Mouse (Mus musculus) right cerebral cortex, postnatal 4 days (tissue): Measurements from ENCODE around the gene Slc35e2.
A peak's percentile ranks its signal among the peaks of the same experiment; 100 is the strongest.
"Not testable (repeated sequence)": the region's sequence is repeated elsewhere in the genome, so short reads cannot be mapped to it uniquely, and the experiment has no call there.

Source experiments
- DNase-seq: peaks from one replicate; pipeline ENCODE4 v3.0.0-alpha.2; 2022

The Slc35e2 gene

DNA sequence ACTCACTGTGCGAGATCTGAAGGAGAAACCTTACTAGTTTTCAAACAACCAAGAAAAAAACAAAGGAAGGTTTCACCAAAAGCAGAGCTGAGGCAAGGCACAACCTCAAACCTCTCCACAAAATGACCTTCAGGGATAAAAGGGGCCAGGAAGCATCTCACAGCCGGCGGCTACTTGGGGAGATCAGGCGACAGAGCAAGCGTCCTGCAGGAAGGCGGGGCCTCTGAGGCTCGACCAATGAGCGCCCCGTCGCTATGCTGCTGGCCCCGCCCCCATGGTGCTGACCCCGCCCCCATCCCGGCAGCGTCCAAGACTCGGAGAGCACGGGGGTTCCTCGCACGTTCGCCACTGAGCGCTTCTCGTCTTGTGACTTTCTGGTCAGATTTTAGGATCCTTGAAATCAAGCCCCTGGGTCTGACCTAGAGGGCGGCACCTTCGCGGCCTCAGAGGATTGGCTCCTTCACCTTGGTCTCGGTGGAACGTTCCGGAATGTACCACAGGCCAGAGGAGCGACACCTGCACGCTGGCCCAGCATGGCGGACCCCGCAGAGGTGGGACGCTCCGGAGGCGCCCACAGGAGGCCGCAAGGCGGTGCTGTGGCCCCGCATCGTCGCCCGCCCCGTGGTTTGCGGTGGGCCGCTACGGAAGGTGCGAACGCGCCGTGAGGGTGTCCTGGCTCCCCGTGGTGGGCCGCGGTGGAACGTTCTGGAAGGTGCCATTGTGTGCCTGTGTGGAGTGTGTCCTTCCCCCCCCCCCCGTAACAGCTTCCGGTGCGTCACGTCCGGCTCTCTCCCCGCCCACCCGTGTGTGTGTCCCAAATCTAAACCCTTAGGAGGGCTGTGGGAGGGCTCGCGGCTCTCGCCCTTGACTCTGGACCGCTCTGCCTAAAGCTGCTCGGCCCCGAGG is at the start of gene Slc35e2:
Gene Slc35e2 (plus strand): TSS at position 326 of the 906 bp plus-strand sequence.
- peak; percentile 98 for DNase-seq

DNA sequence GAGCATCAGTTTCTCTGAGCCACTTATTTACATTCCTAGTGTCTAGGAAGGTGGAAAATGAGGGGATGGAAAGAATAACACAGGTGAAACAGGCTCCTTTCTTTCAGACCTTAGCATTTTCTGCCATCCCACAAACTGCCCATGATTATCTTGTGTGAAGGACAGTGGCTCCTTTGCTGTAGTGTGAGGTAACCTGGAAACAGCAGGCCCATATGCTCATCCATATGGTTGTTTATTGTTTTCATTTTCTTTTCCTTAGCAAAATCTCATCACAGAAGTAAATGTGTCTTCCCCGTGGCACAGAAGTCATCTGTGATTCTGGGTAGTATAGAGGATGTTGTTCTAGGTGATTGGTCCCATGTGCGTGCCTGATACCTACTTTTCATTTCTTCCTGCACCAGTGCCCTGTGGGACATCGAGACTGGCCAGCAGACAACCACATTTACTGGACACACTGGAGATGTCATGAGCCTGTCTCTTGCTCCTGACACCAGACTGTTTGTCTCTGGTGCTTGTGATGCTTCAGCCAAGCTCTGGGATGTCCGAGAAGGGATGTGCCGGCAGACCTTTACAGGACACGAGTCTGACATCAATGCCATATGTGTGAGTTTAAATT is 48.2 kb upstream of the Slc35e2 start:
- no peak for DNase-seq

DNA sequence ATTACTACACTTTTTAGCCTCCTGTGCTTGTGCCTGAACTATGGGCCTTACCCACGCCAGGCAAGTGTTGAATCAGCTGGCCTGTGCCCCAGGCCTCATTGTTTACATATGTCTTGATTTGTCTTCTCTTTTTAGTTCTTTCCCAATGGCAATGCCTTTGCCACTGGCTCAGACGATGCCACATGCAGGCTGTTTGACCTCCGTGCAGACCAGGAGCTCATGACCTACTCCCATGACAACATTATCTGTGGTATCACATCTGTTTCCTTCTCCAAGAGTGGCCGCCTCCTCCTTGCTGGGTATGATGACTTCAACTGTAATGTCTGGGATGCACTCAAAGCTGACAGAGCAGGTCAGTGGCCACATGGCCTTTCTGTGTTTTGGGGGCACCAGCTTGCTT is 46.3 kb upstream of the Slc35e2 start:
- no peak for DNase-seq

DNA sequence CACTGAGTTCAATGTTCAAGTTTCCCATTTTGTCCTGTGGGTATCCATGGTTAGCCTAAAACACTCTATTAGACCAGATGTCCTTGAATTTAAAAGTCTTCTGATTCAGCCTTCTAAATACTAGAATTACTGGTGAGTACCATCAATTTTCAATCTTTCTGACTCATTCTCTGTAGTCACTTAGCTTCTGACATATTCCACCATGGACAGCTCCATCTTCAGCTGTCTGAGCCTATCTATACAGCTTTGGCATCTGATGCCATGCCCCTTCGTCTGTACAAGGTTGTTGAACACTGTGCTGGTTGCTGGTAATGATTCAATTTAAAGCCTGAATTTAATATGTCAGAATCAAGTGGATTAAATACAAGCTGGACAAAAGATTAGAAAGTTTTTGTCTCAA is 45.8 kb upstream of the Slc35e2 start:
- DNase-seq = no peak

- DNase-seq = no peak
Observed at GRCm38 (mm10) chr4:155559454-155559853, 41.8 kb upstream of the Slc35e2 start.

GRCm38 (mm10) chr4:155560932-155561331 is 40.3 kb upstream of the Slc35e2 start:
- no peak for DNase-seq

DNA sequence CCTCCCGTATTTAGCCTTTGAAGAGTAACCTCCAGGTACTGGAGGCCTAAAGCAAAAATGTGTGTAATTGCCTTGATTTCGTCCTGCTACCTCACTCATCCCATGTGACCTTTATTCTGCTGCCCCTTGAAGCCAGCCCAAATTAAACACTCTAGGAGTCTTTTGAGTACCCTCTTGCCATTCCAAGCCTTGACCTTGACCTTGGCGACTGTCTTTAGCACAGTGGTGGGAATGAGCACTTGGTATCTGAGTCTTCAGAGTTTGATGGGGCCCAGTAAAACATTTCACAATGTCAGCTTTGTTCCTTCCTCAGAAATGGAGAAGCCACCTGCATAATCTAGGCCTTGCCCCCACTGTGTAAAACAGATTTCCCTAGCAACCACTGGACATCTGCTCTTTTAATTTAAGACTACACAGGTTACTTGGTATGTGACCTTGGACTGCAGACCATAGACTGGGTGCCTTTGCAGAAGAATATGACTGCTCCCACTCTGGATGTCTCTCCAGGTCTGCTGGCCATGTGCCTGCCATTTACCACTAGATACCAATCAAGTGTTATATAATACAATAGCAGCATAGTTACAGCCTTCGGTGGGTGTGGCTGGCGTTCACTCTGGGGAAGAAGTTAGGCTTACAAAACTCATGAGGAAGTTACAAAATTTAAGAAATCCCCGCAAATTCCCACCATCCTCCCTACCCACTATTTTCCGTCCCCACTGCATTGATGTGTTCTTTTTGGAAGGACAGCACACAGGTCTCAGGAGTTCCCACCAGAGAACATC is 39.4 kb upstream of the Slc35e2 start, which contains the start of gene Nadk:
Gene Nadk (plus strand): TSS at position 718 of the 782 bp plus-strand sequence.
- DNase-seq = peak; percentile 11

DNA sequence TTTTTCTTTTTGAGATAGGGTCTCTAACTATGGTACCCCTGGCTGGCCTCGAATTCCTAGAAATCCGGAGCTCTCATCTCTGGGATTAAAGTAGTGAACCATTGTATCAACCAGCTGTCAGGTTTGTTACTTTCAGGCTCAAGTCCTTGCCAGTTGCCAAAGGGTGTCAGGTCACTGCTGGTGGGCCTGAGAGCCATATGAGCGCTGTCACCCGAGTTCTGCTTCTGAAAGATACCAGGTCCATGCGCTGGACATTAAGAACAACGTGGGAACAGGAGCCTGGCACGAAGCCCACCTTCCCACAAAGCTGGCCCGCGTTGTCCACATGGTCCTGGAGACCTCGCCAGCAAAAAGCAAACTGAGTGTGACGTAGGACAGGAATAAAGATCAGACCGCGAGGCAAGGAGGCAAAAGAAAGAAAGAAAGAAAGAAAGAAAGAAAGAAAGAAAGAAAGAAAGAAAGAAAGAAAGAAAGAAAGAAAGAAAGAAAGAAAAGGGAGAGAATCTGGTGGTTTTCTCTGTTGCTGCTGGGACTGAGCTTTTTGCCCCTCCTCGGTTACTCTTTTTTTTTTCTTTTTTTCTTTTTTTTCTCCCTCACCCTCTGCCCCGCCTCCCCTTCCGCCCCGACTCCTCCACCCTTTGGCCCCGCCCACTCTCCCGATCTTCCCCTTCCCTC is 38.4 kb upstream of the Slc35e2 start:
- DNase-seq = peak; percentile 68

DNA sequence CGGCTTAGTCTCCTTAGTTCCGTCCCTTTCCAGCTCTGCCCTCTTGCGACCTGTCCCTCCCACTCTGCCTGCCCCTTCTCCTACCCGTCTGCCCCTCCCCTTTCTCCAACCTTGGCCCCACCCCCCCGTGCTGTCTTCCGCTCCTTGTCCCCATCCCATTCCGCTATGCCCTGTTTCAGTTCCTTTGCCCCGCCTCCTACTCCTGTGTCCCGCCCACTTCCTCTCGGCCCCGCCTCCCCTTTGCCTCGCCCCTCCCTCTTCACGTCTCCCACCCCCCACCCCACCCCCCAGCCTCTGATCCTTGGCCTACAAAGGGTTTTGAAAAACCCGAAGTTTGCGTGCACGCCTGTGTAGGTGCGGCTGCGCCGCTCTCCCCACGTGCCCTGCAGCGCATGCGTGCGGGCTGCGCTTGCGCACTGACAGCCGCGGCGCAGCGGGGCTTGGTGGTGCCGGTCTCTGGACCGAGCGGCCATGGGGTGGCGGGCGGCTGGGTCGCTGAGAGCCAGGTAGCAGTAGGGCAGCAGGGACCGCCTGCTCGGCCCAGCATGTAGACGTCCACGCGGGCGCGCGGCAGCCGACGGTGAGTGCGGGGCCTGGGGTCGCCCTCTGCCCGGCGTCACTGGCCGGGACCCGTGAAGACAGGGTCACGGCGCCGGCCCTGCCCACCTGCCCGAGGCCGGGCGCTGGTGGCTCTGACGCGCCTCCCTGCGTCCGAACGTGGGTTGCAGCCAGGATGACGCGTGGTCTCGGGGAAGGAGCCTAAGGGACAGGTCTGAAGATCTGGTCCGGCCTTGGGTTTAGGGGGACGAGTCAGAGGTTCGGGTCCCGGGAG is 37.6 kb upstream of the Slc35e2 start:
- peak; percentile 91 for DNase-seq

DNA sequence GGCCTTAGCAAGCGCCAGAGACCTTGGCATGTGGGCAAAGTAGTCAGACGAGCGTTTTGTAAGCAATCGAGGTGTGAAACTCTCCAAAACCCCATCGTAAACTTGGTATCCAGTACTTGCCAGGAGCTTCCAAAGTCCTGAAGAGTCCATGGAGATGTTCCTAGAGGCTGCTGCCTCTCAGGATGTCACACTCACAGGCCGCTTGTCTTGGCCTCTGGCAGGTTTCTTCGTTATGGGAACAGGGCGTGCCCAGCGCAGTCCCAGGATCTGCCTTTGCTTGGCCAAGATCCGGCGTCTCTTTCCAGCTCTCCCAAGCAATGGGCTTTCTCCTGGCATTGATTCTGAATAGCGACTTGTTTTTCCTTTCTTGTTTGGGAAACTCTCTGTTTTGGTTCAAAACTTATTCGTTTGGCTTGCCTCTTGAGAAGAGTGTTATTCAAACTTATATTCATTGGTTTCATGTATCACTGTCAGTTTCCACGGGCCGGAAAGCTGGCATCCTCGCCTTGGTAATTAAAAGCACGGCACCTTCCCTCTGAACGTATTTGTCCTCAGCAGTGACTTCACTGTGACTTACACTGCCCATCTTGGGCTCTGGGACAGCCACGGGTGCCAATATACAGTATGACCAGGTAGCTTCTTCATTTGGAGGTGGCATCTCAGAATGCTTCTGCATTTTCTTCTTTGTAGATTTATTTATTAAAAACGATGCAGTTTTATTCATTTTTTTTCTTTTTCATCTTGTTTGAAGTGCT is 36.7 kb upstream of the Slc35e2 start:
- no peak for DNase-seq

- DNase-seq = no peak
Observed at GRCm38 (mm10) chr4:155566555-155566954, 34.7 kb upstream of the Slc35e2 start.

- DNase-seq = no peak
Observed at GRCm38 (mm10) chr4:155568170-155568569, 33.0 kb upstream of the Slc35e2 start.

GRCm38 (mm10) chr4:155568632-155569370 is 32.4 kb upstream of the Slc35e2 start:
- no peak for DNase-seq

DNA sequence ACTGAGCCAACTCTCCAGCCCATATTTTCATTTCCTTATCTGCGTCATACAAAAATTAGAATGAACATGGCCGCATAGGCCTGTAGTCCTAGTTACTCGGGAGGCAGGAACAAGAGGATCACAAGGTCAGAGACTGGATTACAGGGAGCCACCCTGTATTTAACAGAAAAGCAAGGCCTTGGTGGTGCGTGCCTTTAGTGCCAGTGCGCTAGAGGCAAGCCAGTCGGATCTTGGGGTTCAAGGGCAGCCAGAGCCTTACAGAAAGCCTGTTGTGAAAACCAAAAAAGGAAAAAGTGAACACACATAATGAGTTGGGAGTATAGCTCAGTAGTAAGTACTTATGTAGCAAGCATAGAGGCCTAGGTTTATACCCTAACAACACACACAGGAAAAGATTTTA is 31.4 kb upstream of the Slc35e2 start:
- no peak for DNase-seq

DNA sequence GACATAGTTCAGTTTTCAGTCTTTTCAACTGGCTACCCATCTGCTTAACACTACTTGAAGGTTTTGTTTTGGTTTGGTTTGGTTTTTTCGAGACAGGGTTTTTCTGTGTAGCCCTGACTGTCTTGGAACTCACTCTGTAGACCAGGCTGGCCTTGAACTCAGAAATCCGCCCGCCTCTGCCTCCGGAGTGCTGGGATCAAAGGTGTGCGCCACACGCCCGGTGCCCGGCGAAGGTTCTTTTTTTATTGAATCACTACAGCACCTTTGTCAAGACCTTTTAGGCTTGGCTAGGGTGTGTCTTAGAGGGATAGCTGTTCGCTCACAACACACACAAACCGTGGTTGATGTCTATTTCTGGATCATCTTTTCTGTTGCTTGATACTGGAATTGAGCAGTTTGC is 30.9 kb upstream of the Slc35e2 start:
- DNase-seq = not testable (repeated sequence)

GRCm38 (mm10) chr4:155571442-155571841 is 29.8 kb upstream of the Slc35e2 start:
- no peak for DNase-seq

- DNase-seq = no peak
Observed at GRCm38 (mm10) chr4:155573155-155573554, 28.1 kb upstream of the Slc35e2 start.

DNA sequence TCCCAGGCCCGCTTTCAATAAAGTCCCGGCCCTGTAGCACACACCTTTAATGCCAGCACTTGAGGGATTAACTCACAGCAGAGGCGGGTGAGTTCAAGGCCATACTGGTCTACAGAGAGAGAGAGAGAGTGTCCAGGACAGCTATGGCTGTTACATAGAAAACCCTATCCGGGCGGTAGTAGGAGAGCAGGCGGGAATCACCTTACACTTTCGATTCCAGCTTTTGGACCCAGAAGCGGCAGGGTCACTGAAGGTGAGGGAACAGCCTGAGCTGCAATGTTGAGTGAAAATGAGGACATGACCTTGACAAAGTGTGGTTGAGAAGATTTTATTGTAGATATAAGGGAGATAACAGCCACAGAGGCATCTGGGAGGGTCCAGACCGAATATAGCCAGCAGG is 27.3 kb upstream of the Slc35e2 start:
- no peak for DNase-seq

- DNase-seq = no peak
Observed at GRCm38 (mm10) chr4:155574931-155575330, 26.3 kb upstream of the Slc35e2 start.

DNA sequence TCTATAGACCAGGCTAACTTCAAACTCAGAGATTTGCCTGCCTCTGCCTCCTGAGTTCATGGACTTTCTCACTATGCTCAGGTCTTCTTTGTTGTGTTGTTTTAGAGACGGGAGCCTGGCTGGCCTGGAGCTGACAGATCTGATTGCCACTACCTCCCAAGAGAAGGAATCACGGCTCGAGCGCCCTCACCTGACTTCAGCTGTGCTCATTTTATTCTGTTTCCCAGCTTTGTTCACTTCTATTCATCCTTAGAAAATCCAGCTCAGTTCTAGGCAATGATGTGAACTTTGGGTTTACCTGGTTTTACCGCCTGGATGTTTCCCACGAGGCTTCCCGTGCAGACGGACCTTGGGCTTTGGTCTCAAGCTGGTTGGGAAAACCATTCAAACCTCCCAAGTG is 25.7 kb upstream of the Slc35e2 start:
- no peak for DNase-seq
